Mouse (Mus musculus) CD8-positive naive resting alpha-beta T cell, adult 57 days (primary cell): ENCODE results near the gene Kremen1. TPM values are rescaled to one million over a fixed set of nuclear protein-coding genes. Genes with fewer than 3 reads are reported as not detected.

Experiments used
- total RNA-seq: library from RNA; stranded (reverse); gene quantifications from one replicate; pipeline ENCODE4 v1.2.4, GENCODE M21; 2023

The Kremen1 gene
- 35.5 TPM for total RNA-seq

GRCm38 (mm10) chr11:5261508-5262392 is at the start of gene Kremen1:
TSS of gene Kremen1 (minus strand) at chr11:5261558.

GRCm38 (mm10) chr11:5151680-5152337 is 109.5 kb downstream of the Kremen1 start, which contains the start of gene Emid1:
TSS of gene Emid1 (minus strand) at chr11:5152257.

Other genes with a start within 250 kb of the Kremen1 start
- gene Rasl10a, start 203.4 kb downstream of the Kremen1 start, total RNA-seq, result 0.49 TPM
- gene Gas2l1, start 196.2 kb downstream of the Kremen1 start, total RNA-seq, result 0.40 TPM
- gene Rhbdd3, start 162.6 kb downstream of the Kremen1 start, total RNA-seq, result 4.2 TPM
- gene Ewsr1, start 162.3 kb downstream of the Kremen1 start, total RNA-seq, result 624 TPM
- gene Emid1, start 109.3 kb downstream of the Kremen1 start, total RNA-seq, result 7.7 TPM
- gene Znrf3, start 183.3 kb upstream of the Kremen1 start, total RNA-seq, result 69.9 TPM